18 mouse cellular contexts compared by ENCODE assay signal in genomic region chr17:7385364-7385763, GRCm38 (mm10). TPM values are rescaled to one million over a fixed set of nuclear protein-coding genes. Genes with fewer than 3 reads are reported as not detected.
"Had no signal": no experiment of that assay in that cellular context is flagged by ENCODE, and none has a peak within 500 bp of the region (broad histone marks: within the 10 kb centered on the region; RNA-seq: fewer than 3 reads in every experiment).

Gene Unc93a2 (minus strand): TSS chr17:7385464.

RNA-seq across cellular contexts. Expression of gene Unc93a2, which starts in this region (rescaled TPM):
- polyA plus RNA-seq: heart, embryonic 12.5 days; heart, embryonic 13.5 days; heart, embryonic 14.5 days; heart, embryonic 15.5 days; heart, embryonic 16.5 days; heart, postnatal 0 days; hindbrain, embryonic 10.5 days; hindbrain, embryonic 11.5 days; hindbrain, embryonic 12.5 days; hindbrain, embryonic 13.5 days; hindbrain, embryonic 14.5 days; hindbrain, embryonic 16.5 days; intestine, embryonic 14.5 days; intestine, embryonic 15.5 days; kidney, embryonic 14.5 days; kidney, embryonic 15.5 days; kidney, embryonic 16.5 days; kidney, postnatal 0 days had no signal
